Mouse (Mus musculus) urinary bladder, postnatal 14 days (tissue): ENCODE results near the gene Ankrd12.

ENCODE experiments used
- DNase-seq: peaks from one replicate; pipeline ENCODE4 v3.0.0; 2021; ENCODE audit warnings: low spot score

Ankrd12 gene

GRCm38 (mm10) chr17:65930158-65930826 is 146.6 kb downstream of the Ankrd12 start:
- DNase-seq = no peak

DNA sequence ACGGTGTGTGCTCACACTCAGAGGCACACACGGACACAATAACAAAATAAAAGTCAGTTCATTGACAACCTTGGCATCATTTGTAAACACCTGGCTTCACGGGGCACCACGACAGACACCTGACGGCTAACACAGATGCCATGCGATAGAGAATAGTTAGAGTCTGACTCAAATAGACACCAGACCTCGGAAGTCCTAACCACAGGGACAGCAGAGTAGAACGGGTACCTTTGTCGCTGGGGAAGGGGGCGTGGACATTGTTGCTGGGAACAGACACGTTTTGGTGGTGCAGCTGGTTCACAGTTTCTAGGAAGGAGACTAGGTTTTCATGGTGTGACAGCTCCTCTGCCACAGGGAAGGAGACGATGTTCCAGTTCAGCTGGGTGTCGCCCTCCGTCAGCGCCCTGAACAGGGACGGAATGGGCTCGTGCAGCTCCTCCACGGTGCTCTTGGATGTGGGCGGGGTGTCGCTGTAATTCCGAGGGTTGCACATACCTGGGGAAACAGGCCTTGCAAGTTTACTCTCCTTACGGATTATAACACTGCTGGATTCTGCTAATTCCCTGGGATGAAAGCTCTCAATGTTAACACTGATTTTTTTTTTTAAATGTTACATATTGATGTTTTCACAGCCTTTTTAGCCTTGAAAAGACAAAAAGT is 147.4 kb downstream of the Ankrd12 start:
- DNase-seq = peak; percentile 50

GRCm38 (mm10) chr17:65927077-65927476 is 149.8 kb downstream of the Ankrd12 start:
- DNase-seq = no peak

DNA sequence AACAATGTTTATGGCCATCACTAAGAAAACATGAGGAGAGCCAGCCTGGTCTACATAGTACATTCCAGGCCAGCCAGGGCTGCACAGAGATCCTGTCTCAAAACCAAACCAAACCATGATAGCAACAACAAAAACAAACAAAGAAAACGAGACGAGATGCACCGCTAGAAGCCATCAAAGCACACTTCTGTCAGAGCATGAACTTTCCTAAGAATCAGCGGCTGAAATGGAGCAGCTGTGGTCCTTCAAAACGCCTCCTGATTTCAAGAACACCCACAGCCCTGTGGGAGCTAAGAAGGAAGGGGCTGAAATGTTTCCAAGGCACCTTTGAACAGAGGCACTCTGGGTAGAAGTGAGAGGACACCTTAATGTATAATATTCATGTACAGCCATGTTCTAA is 152.7 kb downstream of the Ankrd12 start:
- no peak for DNase-seq

- DNase-seq = no peak
Measured at GRCm38 (mm10) chr17:65921975-65922374, 154.9 kb downstream of the Ankrd12 start.

DNA sequence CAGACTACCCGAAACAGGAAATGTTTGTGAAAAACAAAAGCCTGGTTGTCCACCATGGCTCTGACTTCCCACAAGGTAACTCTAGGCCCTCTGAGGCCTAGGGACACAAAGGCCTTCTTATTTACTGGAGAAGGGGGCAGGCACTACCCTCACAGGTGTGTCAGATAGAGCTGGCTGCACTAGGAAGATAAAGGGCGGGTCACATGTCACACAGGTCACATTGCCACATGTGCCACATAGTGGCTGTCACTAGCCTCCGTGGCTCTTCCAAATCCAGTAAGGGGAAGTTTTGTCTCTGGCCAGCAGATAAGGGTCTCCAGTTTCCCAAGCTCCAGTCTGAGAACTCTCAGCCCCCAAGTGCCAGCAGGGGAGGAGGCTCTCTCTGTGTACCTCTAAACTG is 157.7 kb downstream of the Ankrd12 start:
- no peak for DNase-seq

DNA sequence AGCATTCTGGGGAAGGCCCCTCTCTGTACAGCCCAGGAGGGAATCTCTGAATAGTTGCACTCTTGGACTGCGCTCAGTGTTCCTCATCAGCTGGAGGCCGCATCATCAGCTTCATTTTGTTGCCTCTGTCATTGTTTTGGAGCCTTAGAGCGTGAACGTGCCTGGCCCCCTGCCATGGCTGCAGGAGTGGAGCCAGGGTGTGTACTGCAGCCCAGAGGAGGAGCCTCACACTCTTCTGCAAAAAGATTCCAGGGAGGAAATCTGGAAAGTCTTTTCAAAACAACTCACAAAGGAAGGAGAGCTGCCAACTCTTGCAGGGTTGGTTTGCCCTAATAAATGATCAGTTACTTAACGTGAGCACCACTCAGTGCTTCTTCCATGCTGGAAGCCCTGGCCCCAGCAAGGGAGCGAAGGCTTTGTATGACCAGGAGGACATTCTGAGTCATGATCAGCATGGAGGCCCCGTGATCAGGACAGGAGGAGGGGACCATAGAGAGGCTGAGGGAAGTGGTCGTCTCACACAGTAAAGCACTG is 160.7 kb downstream of the Ankrd12 start:
- DNase-seq = peak; percentile 88
